Mouse (Mus musculus) CH12.LX (cell line): ENCODE measurements around the gene Dusp2.

Source experiments
- BHLHE40 ChIP-seq: IDR thresholded peaks from 2 replicates; pipeline ENCODE4 v1.6.1; 2011; ENCODE audit warnings: mild to moderate bottlenecking, low read depth, low read length, improper control_type of control experiment
- CTCF ChIP-seq, 2 experiments: IDR thresholded peaks in 1 of 2; conservative IDR thresholded peaks in 1 of 2; 2 replicates each; pipeline ENCODE4 v1.5.1; 2011 to 2012; ENCODE audit warnings: low read depth in 2 of 2, low read length in 2 of 2, improper control_type of control experiment in 1 of 2, inconsistent platforms in 1 of 2, mild to moderate bottlenecking in 1 of 2, moderate library complexity in 1 of 2
- ELF1 ChIP-seq: IDR thresholded peaks from 2 replicates; pipeline ENCODE4 v1.6.1; 2014; ENCODE audit warnings: low read depth, mild to moderate bottlenecking, inconsistent platforms, low read length, improper control_type of control experiment
- MYC ChIP-seq: IDR thresholded peaks from 2 replicates; pipeline ENCODE4 v1.6.1; 2011; ENCODE audit warnings: low read depth, mild to moderate bottlenecking, improper control_type of control experiment, low read length
- ZMIZ1 ChIP-seq: IDR thresholded peaks from 2 replicates; pipeline ENCODE4 v1.6.1; 2012; ENCODE audit warnings: low read depth, mild to moderate bottlenecking, inconsistent platforms, low read length, improper control_type of control experiment

DNA sequence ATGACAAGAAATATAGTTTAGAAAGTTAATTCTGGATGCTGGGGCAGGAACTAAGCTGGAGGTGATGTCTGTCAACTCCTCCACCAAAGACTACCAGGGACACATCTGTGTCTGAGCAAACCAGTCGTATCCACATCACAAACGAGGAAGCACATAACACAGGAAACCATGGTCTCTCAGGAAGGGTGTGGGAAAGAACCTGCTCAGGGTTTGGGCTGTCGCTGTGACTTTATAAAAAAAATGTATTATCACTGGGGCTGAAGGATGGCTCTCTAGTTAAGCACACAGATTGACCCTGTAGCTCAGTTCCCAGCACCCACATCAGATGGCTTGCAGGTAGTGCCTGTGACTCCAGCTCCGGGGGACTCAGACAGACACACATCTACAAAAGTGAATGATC is 16.9 kb upstream of the Dusp2 start:
- no peak for TF ChIP-seq CTCF (conservative IDR thresholded peaks at IDR 0.05 in 1 of 2, IDR thresholded peaks at IDR 0.05 in 1 of 2; ENCODE audit: low read depth in 2 of 2, low read length in 2 of 2)
- TF ChIP-seq ELF1, result no peak
- TF ChIP-seq BHLHE40, result no peak
- no peak for TF ChIP-seq ZMIZ1
- TF ChIP-seq MYC, result no peak
